Mouse (Mus musculus) MEL (cell line): ENCODE measurements at regions not wholly inside any gene's neighbourhood (a gene's known extent, or its start where the extent isn't known, plus 50 kb on each side); places are given as distances from the start of the nearest gene placed in this dataset.

Experiments used
- DNase-seq: peaks from one replicate; pipeline ENCODE4 v3.0.0; 2011; ENCODE audit warnings: low read depth, low spot score
- H3K27ac ChIP-seq: 2 replicates; pipeline ENCODE4 v1.5.1; 2012; ENCODE audit warnings: low read depth, mild to moderate bottlenecking, control low read depth, low read length, moderate library complexity; ENCODE audit not compliant: control insufficient read depth
- H3K27me3 ChIP-seq, 2 experiments: fragments of 150-350 bp in 1 of 2; sonication (generic) in 1 of 2; 2 replicates each; pipeline ENCODE4 v1.6.1; 2012; ENCODE audit warnings: low read length in 2 of 2, mild to moderate bottlenecking in 2 of 2, improper control_type of control experiment in 1 of 2, moderate library complexity in 1 of 2; ENCODE audit not compliant: insufficient read depth in 2 of 2, control insufficient read depth in 1 of 2
- H3K36me3 ChIP-seq, 2 experiments: 2 replicates each; pipeline ENCODE4 v1.6.1; 2012 to 2014; ENCODE audit warnings: low read length in 2 of 2, improper control_type of control experiment in 1 of 2, inconsistent platforms in 1 of 2, mild to moderate bottlenecking in 1 of 2; ENCODE audit not compliant: insufficient read depth in 2 of 2, control insufficient read depth in 1 of 2
- H3K4me1 ChIP-seq, 2 experiments: fragments of 150-350 bp in 1 of 2; sonication (generic) in 1 of 2; 2 replicates each; pipeline ENCODE4 v1.6.1; 2012; ENCODE audit warnings: low read length in 2 of 2, improper control_type of control experiment in 1 of 2, mild to moderate bottlenecking in 1 of 2; ENCODE audit not compliant: insufficient read depth in 2 of 2, control insufficient read depth in 1 of 2
- H3K4me3 ChIP-seq, 2 experiments: fragments of 150-350 bp in 1 of 2; sonication (generic) in 1 of 2; 2 replicates each; pipeline ENCODE4 v1.5.1; 2012; ENCODE audit warnings: low read depth in 2 of 2, low read length in 2 of 2, mild to moderate bottlenecking in 2 of 2, moderate library complexity in 2 of 2, control low read depth in 1 of 2, improper control_type of control experiment in 1 of 2; ENCODE audit not compliant: control insufficient read depth in 1 of 2, insufficient read depth in 1 of 2
- H3K79me2 ChIP-seq: 2 replicates; pipeline ENCODE4 v1.6.1; 2012; ENCODE audit warnings: mild to moderate bottlenecking, low read length, moderate library complexity; ENCODE audit not compliant: control insufficient read depth, poor library complexity, insufficient read depth
- H3K9ac ChIP-seq: 2 replicates; pipeline ENCODE4 v1.6.1; 2012; ENCODE audit warnings: low read depth, mild to moderate bottlenecking, control low read depth, low read length, moderate library complexity; ENCODE audit not compliant: control insufficient read depth, poor library complexity, severe bottlenecking
- H3K9me3 ChIP-seq: fragments of 150-350 bp; sonication (generic); replicated peaks from 2 replicates; pipeline ENCODE4 v1.6.1; 2012; ENCODE audit warnings: mild to moderate bottlenecking, low read length, improper control_type of control experiment, moderate library complexity; ENCODE audit not compliant: insufficient read depth
- CHD2 ChIP-seq: IDR thresholded peaks from 2 replicates; pipeline ENCODE4 v1.6.1; 2011; ENCODE audit warnings: low read length, improper control_type of control experiment
- EP300 ChIP-seq, 2 experiments: IDR thresholded peaks; 2 replicates each; pipeline ENCODE4 v1.6.1; 2011; ENCODE audit warnings: improper control_type of control experiment in 2 of 2, low read length in 2 of 2, low read depth in 1 of 2, mild to moderate bottlenecking in 1 of 2
- GABPA ChIP-seq: IDR thresholded peaks from 2 replicates; pipeline ENCODE4 v1.6.1; 2012; ENCODE audit warnings: low read depth, mild to moderate bottlenecking, inconsistent platforms, low read length, improper control_type of control experiment, moderate library complexity
- KAT2A ChIP-seq: conservative IDR thresholded peaks from 2 replicates; pipeline ENCODE4 v1.6.1; 2012; ENCODE audit warnings: low read depth, low read length, improper control_type of control experiment, inconsistent platforms
- MEF2A ChIP-seq: IDR thresholded peaks from 2 replicates; pipeline ENCODE4 v1.6.1; 2014; ENCODE audit warnings: low read depth, mild to moderate bottlenecking, inconsistent platforms, low read length, improper control_type of control experiment; ENCODE audit not compliant: poor library complexity, insufficient replicate concordance, severe bottlenecking; ENCODE audit errors: extremely low read depth
- NRF1 ChIP-seq: IDR thresholded peaks from 2 replicates; pipeline ENCODE4 v1.6.1; 2014; ENCODE audit warnings: low read depth, mild to moderate bottlenecking, inconsistent platforms, low read length, improper control_type of control experiment, moderate library complexity; ENCODE audit not compliant: poor library complexity, insufficient read depth, severe bottlenecking
- POLR2A ChIP-seq, 2 experiments: IDR thresholded peaks; 2 replicates each; pipeline ENCODE4 v1.6.1; 2011 to 2012; ENCODE audit warnings: low read length in 2 of 2, mild to moderate bottlenecking in 2 of 2, control low read depth in 1 of 2, improper control_type of control experiment in 1 of 2, low read depth in 1 of 2, moderate library complexity in 1 of 2; ENCODE audit not compliant: control insufficient read depth in 1 of 2, insufficient read depth in 1 of 2, poor library complexity in 1 of 2
- POLR2AphosphoS5 ChIP-seq: IDR thresholded peaks from 2 replicates; pipeline ENCODE4 v1.6.1; 2012; ENCODE audit warnings: low read depth, borderline replicate concordance, mild to moderate bottlenecking, inconsistent platforms, low read length, moderate library complexity, mixed read lengths
- RCOR1 ChIP-seq: IDR thresholded peaks from 2 replicates; pipeline ENCODE4 v1.6.1; 2012; ENCODE audit warnings: low read depth, mild to moderate bottlenecking, inconsistent platforms, low read length, improper control_type of control experiment
- SMC3 ChIP-seq: IDR thresholded peaks from 2 replicates; pipeline ENCODE4 v1.6.1; 2011; ENCODE audit warnings: low read depth, low read length, improper control_type of control experiment
- TBP ChIP-seq: IDR thresholded peaks from 2 replicates; pipeline ENCODE4 v1.8.0; 2011; ENCODE audit warnings: low read depth, low read length, improper control_type of control experiment
- USF1 ChIP-seq: IDR thresholded peaks from 2 replicates; pipeline ENCODE4 v1.6.1; 2014; ENCODE audit warnings: low read depth, mild to moderate bottlenecking, inconsistent platforms, low read length, improper control_type of control experiment, moderate library complexity
- USF2 ChIP-seq, 2 experiments: IDR thresholded peaks; 2 replicates each; pipeline ENCODE4 v1.6.1; 2011 to 2012; ENCODE audit warnings: improper control_type of control experiment in 2 of 2, low read length in 2 of 2, borderline replicate concordance in 1 of 2, inconsistent platforms in 1 of 2, low read depth in 1 of 2, mild to moderate bottlenecking in 1 of 2; ENCODE audit not compliant: insufficient read depth in 1 of 2
- ZNF384 ChIP-seq: IDR thresholded peaks from 2 replicates; pipeline ENCODE4 v1.6.1; 2012; ENCODE audit warnings: low read depth, mild to moderate bottlenecking, inconsistent platforms, low read length, improper control_type of control experiment

DNA sequence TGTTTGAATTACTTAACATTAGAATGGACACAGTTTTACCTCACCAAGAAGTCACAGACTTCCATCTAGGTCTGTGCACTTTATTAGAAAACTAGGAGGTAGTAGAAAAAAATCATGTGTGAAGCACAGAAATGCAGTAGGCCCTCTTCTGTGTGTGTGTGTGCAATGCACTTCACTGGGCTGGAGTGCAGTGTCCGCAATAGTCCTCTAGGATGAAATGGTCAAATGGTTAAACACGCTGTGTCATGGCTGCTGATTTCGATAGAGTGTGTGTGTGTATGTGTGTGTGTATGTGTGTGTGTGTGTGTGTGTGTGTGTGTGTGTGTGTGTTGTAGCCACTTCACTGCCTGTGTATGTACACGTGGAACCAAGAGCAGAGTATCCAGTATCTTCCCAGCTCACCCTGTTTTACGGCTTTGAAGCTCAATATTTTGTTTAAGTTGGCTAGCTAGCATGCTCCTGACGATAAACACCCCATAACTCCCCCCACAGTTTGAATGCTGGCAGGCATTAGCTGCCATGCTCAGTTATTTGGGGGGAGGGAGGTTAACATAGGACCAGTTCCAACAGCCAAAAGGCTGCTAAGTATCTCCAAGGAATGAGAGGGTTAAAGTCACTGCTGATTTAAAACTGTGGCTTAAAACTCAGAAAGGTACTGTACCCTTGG lies 316.9 kb upstream of the Igfbp3 start:
- no peak overlapping the region for H3K27ac ChIP-seq
- H3K9me3 ChIP-seq: no peaks in the 10 kb centered on the region; the same call in 1 of the 2 replicates

GRCm38 (mm10) chr11:7519556-7519955 lies 305.8 kb upstream of the Igfbp3 start:
- no peak overlapping the region for H3K4me3 ChIP-seq
- H3K79me2 ChIP-seq: no peaks in the 10 kb centered on the region
- H3K9me3 ChIP-seq: no peaks in the 10 kb centered on the region
- H3K4me1 ChIP-seq: no peaks in the 10 kb centered on the region
- H3K27me3 ChIP-seq: no peaks in the 10 kb centered on the region
- no peak overlapping the region for H3K9ac ChIP-seq
- H3K27ac ChIP-seq: no peak overlapping the region
- H3K36me3 ChIP-seq: no peaks in the 10 kb centered on the region
- TF ChIP-seq GABPA (no peak), EP300 (IDR thresholded peaks at IDR 0.05; ENCODE audit: low read depth in 1 of 2, low read length in 2 of 2) (no peak), POLR2AphosphoS5 (no peak), RCOR1 (no peak), POLR2A (IDR thresholded peaks at IDR 0.05; ENCODE audit: control insufficient read depth in 1 of 2, insufficient read depth in 1 of 2, low read depth in 1 of 2, low read length in 2 of 2, poor library complexity in 1 of 2) (no peak), ZNF384 (no peak), NRF1 (no peak)
- TF ChIP-seq, all 39 proteins: peak for 0
- no peak for DNase-seq

More for the DNA sequence above, 316.9 kb upstream of the Igfbp3 start:
- Histone ChIP-seq H3K9ac (no peak overlapping the region), H3K79me2 (no peaks in the 10 kb centered on the region), H3K4me3 (no peak overlapping the region), H3K36me3 (no peaks in the 10 kb centered on the region), H3K27me3 (no peaks in the 10 kb centered on the region), H3K4me1 (no peaks in the 10 kb centered on the region)
- no peak for TF ChIP-seq TBP
- no peak for TF ChIP-seq USF2 (IDR thresholded peaks at IDR 0.05; ENCODE audit: borderline replicate concordance in 1 of 2, insufficient read depth in 1 of 2, low read depth in 1 of 2, low read length in 2 of 2)
- TF ChIP-seq KAT2A: no peak
- no peak for DNase-seq

GRCm38 (mm10) chr11:7508861-7509260 lies 295.1 kb upstream of the Igfbp3 start:
- Histone ChIP-seq H3K9ac (no peak overlapping the region), H3K4me1 (no peaks in the 10 kb centered on the region), H3K9me3 (no peaks in the 10 kb centered on the region), H3K27me3 (no peaks in the 10 kb centered on the region), H3K36me3 (no peaks in the 10 kb centered on the region), H3K4me3 (no peak overlapping the region)
- DNase-seq: no peak
- TF ChIP-seq CHD2 (no peak), ZNF384 (no peak), MEF2A (no peak), EP300 (IDR thresholded peaks at IDR 0.05; ENCODE audit: low read depth in 1 of 2, low read length in 2 of 2) (no peak), RCOR1 (no peak), USF2 (IDR thresholded peaks at IDR 0.05; ENCODE audit: borderline replicate concordance in 1 of 2, insufficient read depth in 1 of 2, low read depth in 1 of 2, low read length in 2 of 2) (no peak), USF1 (no peak), SMC3 (no peak), TBP (no peak)
- TF ChIP-seq, all 39 proteins: peak for 0
- H3K27ac ChIP-seq: no peak overlapping the region
- H3K79me2 ChIP-seq: no peaks in the 10 kb centered on the region
